Mouse (Mus musculus) G1E (cell line): ENCODE data around the gene Ncbp2.

Source experiments
- CTCF ChIP-seq: IDR thresholded peaks from 2 replicates; pipeline ENCODE4 v1.5.1; 2012; ENCODE audit warnings: low read depth, low read length, inconsistent platforms, mixed read lengths
- GATA1 ChIP-seq: IDR thresholded peaks from 2 replicates; pipeline ENCODE4 v1.6.1; 2012; ENCODE audit warnings: borderline replicate concordance, low read length, inconsistent platforms, mixed read lengths
- GATA2 ChIP-seq: IDR thresholded peaks from 2 replicates; pipeline ENCODE4 v1.6.1; 2012; ENCODE audit warnings: low read depth, low read length, inconsistent platforms, borderline replicate concordance
- POLR2AphosphoS5 ChIP-seq: IDR thresholded peaks from 2 replicates; pipeline ENCODE4 v1.6.1; 2012; ENCODE audit warnings: low read depth, low read length, inconsistent platforms; ENCODE audit not compliant: insufficient replicate concordance
- TAL1 ChIP-seq: conservative IDR thresholded peaks from 2 replicates; pipeline ENCODE4 v1.6.1; 2012; ENCODE audit warnings: low read depth, low read length, inconsistent platforms, mixed read lengths

- TF ChIP-seq CTCF, result no peak
- TF ChIP-seq GATA1, result no peak
- no peak for TF ChIP-seq GATA2
- TF ChIP-seq TAL1, result no peak
- TF ChIP-seq POLR2AphosphoS5, result no peak
These were observed 37.9 kb upstream of the Ncbp2 start for GRCm38 (mm10) chr16:31910281-31910847.
